Mouse (Mus musculus): ENCODE data around the gene Arhgap27.

Arhgap27 gene

DNA sequence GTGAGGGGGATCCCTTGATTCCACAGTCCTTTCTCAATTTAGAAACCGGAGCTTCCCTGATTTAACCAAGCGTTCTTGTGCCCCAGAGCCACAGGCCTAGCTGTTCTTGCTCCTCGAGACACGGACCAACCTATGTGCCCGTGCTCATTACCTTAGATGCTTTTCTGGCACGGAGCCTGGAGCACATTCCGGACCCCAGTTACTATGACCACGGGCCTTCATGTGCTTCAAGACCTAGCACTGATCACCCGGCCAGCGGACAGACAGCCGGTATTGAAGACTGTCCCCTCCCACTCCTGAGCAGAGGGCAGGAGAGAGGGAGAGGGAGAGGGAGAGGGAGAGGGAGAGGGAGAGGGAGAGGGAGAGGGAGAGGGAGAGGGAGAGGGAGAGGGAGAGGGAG, 8.2 kb downstream of the Arhgap27 start:
- no peak for DNase-seq

DNA sequence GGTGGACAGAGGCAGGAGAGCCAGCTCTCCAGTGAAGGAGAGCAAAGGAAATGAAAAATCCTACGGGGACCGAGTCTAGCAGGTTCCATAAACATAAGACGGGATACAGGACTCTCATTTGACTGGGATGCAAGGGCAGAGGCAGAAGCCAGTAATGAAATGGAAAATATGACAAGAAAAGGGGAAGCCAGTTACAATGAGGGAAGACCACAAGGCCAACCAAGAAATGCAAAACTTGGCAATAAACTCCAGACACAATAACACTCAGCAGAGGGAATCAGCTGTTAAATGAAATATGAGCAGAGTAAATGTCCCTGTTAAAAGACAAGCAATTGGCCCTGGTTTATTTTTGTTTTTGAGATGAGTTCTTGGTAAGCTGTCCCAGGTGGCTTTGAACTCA, 9.5 kb downstream of the Arhgap27 start:
- no peak for DNase-seq

DNA sequence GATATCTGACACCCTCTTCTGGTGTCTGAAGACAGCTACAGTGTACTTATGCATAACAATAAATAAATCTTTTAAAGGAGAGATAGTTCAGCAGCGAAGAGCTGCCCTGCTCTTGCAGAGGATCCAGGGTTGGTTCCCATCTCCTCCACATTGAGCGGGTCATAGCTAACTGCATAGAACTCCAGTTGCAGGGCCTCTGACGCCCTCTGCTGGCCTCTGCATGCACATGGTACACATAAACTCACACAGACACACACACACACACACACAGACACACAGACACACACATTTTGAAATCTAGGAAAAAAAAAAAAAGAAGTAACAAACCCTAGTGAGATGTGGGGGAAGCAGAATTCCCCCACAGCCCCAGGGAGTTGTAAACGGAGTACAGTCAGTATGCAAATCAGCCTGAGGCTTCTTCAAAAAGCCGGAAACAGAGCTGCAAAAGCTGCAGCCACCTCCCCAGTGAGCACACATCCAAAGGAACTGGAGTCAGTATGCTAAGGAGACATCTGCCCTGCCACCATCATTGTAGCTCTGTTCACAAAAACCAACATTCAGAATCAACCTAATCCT, 11.2 kb downstream of the Arhgap27 start:
- DNase-seq, result no peak

DNA sequence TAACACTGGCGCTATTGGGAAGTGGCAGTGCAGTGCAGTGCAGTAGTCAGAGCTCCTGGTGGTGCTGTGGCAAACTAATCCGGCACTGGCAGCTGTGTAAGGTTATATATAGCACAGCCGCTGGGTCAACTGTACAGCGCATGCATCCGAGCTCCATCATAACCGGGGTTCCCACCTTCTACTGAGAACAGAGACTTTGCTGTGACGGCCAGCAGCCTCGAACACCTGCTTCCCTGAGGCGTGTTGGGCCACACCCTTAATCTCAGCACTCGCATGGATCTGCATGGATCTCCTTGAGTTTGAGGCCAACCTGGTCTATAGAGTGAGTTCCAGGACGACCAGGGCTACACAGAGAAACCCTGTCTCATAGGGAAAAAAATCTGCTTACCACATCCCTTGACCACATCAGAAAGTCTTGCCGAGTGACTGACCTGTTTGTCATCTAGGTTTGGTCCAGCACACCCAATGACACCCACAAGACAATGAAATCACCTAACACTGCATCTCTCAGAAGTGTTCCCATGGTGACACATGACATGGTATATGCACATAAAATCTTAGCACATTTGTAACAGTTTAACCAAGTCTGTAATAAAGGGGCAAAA, 12.7 kb downstream of the Arhgap27 start:
- no peak for DNase-seq

DNA sequence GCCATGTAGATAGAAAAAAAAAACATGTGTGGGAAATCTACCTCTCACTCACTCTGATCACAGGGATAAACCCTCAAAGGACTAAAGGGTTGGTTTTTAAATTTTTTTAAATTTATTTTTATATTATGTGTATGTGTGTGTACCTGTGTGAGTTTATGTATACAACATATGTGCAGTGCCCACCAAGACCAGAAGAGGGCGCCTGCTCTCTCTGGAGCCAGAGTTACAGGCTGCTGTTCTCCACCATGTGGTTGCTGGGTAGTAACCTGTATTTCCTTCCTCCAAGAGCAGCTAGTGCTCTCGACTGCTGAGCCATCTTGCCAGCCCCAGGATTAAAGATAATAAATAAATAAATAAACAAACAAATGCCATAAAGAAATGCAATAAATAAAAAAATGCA, 13.8 kb downstream of the Arhgap27 start:
- no peak for DNase-seq

DNA sequence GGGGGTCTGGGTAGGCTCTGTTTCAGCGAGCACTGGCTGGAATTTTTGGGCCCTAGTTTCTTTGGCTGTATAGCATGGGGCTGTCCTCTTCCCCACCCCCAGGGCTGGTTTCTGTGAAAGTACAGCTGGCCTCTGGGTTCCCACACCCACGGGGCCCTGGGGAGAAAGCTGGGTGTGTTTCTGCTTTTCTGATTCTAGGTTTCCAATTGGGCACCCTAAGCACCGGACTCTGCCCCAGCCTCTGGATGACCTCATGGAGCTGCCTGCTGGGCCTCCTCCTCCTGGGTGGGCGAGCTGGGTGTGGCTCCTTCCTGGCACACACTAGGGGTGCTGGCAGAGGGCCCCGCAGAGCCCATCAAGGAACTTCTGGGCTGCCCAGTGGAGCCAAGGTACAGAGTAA, 16.8 kb downstream of the Arhgap27 start:
- DNase-seq, result peak; percentile 78

DNA sequence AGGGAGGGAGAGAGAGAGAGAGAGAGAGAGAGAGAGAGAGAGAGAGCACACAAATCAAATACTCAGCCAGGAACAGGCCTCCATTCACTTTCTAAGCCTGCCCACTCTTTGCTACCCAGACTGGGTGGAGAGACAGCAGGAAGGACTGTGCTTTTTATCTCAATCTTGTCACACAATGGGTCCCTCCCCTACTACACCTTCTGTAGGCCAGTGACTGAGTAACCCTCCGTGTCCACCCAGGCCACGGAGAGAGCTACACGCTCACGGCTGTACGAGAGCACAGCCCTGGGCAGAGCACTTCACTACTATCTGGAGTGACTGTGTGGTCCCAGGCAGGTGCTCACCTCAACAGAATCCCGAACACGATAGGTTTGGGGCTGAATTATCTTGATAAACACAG, 17.3 kb downstream of the Arhgap27 start:
- DNase-seq, result no peak

DNA sequence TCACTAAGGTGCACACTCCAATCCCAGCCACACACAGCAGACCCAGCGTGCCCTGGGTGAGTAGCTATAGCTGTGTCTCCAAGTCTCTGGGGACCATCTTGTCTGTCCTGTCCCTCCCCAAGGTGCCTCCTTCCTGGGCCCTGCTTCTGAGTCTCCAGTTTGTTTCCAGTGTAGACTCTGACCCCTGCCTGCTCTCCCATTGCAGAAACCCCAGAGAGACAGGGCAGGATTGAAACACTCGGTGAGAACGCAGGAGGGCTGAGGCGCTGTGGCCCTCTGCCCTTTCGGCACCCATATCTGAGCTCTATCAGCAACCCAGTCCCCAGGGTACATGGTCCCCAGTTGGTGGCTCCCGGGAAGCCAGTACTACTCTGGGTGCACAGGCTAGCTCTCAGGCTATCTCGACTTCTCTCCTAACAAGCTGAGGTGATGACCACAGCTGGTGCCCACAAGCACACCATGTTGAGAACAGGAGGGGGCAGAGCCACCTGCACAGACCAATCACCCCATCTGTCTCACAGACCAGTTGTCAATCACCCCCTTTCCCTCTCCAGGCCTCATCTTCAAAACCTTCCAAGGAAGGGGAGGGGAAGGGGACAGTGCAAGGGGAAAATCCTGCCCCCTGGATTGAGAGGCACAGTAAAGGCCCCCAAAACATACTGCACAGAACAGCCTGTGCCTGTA, 17.9 kb downstream of the Arhgap27 start:
- no peak for DNase-seq

DNA sequence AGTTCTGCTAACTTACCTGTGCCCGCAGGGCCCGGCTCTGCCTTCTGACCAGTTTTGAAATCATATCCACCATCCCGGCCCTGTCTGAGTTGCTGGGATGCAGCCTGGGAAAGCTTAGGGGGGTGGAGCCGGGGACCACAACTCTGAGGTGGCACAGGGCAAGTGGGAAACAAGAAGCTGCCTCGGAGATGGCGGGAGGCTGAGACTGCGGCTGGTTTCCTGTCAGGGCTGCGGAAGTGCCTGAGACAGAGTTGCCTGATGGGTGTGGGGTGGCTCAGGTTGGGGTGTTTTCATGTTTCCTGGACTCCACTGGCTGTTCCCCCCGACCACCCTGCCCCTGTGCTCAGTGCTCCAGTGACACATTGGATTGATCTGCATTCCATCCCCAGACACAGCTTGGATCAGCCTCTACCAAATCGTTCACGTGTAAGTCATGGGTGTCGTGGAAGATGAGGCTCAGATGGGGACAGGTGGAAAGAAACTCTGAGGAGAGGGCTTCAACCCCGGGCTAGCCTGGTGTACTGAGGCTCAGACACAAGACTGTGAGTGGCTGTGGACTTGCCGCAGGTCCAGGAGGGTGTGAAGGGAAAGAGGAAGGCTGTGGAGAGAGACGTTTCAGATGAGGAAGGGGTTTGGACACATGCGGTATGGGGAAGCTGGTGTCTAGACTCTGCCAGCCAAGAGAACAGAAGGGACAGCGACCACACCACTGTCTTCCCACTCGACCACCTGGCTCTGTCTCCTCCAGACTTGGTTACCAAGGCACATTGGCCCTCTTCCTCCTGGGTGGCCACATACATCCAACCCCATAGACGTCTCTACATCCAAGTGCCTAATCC, 18.8 kb downstream of the Arhgap27 start:
- DNase-seq, result no peak

DNA sequence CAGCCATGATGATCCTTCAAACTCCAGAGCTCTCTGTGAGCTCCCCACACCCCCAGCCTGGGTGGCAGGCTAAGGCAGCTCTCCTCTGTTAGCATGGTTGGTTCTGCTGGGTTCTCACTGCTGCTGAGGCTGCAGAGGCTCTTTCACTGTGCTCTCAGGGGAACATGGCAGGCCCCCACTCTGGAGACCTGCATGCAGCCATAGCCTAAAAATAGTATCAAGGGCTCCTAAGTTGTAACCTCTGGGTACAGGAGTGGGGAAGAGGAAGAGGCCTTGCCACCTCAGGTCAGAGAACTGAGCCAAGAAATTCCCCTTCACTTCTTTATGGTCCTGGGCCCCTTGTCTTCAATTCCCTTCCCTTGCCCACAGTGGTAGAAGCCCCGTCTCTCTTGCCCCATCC, 19.6 kb downstream of the Arhgap27 start:
- no peak for DNase-seq

DNA sequence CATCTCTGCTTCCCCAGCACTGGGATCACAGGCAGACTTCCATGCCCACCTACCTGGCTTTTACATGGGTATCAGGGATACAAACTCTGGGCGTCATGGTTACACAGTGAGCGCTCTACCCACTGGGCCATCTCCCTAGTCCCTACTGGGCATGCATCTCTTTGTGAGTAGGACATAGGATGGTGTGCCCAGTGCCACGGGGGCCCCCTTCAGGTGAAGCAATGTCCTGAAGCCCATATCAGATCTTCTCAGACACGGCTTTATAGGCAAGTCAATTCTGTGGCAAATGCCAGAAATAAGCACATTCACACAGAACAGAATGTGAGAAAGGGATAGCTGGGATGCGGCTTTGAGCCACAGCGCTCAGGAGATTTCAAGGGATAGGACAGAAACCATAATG, 20.4 kb downstream of the Arhgap27 start:
- DNase-seq, result no peak

DNA sequence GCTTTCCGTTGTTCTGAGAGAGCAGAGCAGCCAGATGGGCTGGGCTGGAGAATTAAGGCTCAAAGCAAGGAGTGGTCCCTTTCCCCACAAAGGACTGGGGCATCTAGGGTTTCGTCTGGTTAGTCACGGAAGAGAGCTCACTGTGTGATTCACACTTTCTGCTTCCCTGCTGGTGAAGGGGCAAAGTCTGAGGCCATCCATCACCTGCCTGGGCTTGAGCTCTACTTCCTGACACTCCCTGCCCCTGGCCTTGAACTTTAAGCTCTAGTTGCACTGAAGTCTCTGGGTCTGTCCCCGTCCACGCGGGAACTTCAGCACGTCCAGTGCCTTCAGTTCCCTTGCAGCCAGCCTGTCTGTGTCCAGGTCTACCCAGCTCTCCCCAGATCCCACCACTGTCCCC, 22.8 kb downstream of the Arhgap27 start:
- DNase-seq, result no peak

DNA sequence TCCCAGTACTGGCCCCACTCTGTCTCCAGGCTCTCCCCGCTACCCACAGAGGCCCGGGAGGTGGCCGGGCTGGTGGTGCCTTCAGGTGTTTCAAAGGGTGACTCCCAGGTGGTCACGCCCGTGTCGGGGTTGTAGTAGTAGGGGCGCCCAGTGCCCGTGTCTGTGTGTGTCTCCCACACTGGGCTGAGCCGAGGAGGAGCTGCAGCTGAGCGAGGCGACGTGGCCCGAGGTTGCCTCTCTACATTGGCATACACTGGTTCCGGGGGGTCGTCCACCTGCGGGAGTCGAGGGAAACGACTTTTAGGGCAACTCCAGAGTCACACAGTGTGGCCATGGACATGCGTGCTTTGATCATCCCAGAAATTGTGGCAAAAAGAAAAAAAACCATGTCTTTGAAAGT, 23.4 kb downstream of the Arhgap27 start:
- no peak for DNase-seq

DNA sequence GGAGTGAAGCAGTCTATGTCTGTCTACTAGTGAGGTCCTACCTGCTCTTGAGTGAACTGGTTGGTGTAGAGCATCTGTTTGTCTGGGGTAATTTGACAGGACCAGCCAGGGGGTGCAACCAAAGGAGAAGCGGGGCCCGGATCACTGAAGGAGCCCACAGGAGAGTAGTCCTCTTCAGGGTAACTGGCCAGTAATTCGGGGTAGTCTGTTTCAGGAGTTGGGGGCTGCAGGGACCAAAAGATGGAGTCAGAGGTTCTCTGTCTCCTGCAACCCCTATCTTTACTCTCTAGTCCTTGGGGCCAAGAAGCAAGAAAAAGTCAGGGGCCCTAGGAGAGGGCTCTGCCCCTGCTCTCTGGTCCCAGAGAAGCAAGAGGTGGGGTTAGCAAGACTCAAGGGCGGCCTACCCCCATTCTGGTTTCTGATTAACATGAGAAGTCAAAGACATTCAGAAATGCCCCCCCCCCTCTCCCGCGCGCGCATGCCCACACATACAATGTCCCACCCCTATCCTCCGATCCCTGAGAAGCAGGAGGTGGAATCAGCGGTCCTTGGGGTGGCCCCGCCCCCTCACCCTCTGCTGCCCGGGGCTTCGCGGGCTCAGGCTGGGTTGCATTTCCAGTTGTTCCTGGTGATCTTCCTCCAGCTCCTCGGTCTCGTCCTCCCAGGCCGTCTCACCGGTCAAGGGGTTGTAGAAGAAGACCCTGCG, 23.9 kb downstream of the Arhgap27 start:
- no peak for DNase-seq

DNA sequence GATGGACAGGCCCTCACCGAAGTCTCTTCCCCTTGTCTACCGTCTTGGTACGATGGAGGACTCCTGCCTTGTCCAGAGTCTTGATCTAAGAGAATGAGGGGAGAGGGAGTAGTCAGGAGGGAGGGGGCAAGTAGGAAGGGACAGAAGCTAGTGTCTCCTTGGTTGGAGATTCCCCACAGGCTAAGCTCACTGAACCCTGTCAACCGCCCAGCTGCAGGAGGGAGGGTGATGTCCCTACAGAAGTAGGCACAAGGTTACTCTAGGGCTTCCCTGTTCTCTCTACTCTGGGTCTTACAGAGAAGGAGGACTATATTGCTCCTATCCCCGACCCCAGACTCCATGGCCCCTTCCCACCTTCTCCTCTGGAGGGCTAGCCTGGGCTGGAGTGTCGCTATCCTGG, 24.8 kb downstream of the Arhgap27 start:
- no peak for DNase-seq

DNA sequence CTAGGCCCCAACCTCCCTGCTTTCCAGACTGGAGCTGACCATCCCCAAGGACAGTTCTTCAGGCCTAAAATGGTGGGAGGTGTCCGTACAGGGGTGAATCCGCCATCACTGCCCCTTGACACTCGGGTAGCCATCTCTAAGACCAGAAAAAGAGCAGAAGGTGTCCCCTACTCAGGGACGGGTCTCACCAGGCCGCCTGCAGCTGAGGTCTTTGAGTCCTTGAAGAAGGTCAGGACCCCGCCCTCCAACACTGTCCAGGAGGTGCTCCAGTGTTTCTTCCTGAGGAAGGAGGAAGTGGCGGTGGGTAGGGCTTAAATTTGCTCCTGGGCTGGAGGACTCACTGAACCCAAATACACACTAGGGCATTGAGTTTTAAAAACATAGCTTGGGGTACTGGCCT, 25.4 kb downstream of the Arhgap27 start:
- no peak for DNase-seq

DNA sequence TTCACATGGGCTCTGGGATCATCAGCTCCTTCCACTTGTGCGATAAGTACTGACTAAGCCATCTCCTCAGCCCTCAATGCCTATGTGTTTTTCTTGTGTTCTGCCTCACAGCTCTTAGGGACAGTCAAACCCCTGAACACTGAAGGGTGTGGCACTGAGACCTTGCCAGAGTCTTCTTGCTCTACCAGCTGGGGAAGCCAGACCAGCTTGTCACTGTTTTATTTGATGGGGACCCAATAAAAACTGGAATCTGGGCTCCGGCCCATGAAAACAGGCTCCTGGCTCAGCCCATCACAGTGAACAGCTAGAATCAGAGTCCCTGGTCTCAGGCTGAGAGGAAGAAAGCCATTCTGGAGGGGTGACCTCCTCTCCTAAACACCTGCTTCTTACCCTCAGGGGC, 26.3 kb downstream of the Arhgap27 start:
- DNase-seq, result no peak

DNA sequence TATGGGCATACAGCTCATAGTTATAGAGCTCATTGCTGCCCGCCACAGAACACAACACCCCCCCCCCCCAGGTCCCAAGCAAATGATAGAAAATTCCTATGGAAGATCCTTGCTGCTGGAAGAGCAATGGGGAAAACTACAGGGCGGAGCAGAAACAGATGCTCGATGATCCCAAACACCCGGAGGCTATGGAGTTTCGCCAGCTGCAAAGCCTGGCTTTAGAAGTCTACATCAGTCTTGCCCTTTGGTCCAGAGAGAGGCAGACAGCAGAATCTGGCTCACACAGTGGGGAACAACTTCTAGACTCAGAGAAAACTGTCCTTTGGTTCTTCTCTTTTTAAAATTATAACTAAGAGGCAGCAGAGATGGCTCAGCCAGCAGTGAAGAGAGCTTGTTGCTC, 27.9 kb downstream of the Arhgap27 start:
- peak; percentile 48 for DNase-seq

DNA sequence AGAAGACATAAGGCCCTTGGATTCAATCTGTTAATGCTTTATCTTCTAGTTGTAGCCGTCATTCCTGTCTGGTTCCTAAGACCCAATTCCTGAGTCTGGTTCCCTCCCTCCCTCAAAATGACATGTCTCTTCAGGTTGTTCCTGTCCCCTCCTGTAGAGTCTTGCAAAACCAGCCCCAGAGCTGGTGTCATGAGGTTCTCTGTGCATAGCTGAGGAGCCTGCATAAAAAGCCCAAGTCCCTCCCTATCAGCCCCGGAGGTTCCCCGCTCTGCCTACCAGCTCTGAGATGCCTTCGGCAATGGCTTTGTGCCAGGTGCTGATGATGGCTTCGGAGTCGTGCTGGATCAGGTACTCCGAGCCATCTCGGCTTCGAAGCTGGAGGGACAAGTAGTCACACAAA, 28.6 kb downstream of the Arhgap27 start:
- no peak for DNase-seq

DNA sequence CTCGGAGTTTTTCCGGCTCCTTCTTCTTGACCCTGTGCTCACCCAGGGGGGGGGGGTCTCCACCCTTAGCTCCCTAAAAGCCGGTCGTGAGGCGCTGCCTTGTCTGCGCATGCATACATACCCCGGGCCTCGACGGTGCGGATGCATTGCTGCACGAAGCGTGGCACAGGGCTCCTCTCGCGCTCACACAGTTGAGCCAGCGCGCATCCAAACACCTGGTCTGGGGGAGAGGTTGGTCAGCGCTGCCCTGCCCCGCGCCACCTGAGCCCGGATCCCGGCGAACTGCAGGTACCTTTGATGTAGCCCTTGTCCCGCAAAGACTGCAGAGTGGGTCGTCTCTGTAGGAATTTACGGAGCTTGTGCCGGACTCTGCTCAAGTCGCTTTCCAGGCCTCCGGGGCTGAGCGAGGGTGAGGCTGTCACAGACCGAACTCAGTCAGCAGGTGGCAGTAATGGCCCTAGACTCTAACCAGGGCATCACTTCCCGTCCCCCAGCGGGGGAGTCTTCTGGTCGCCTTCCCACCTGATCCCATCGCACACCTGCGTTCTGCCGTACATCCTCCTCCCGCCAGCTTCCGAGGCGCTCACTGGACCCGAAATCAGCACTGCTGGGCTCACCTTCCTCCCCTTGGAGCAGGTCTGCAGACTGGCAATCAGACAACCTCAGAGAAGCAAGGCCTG, 29.6 kb downstream of the Arhgap27 start:
- peak; percentile 71 for DNase-seq

DNA sequence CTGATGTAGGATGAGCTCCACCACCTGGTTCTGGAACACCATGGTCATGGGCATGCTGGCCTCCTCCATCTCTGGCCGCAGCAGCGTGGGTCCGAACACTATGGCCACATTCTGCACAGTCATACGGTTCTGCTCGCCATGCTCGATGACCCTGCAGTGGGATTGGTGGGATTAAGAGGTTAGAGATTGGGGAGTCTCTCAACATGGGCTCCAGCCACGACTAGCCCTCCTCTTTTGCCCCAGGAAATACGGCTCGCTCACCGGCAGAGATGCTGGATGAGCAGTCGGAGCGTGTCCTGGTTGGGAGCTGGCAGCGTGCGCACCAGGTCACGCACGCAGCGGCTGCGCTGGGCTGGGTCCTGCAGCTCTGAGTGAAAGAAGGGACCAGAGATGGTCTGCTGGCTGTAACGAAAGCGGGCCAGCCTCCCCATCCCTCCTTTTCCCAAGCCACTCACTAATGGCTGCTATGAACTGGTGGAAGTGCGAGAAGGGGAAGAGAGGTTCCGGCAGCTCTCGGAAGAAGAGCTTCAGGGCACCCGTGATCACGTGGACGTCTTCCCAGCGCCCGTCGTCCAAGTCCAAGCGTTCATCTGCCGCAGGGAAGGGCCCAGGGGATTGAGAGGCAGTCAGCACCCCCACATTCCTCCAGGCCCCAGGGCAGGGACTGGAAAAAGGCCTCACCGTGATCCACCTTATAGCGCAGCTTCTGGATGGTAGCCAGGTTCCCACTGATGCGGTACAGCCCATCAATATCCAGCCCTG, 30.4 kb downstream of the Arhgap27 start:
- DNase-seq, result no peak

Data from lung, postnatal 10 days (tissue).